Mouse (Mus musculus): Measurements from ENCODE around the gene Mcemp1.

Gene Mcemp1

GRCm38 (mm10) chr8:3674671-3675070 lies 9.1 kb downstream of the Mcemp1 start:
- DNase-seq (ENCODE audit: low spot score) = no peak

- DNase-seq (ENCODE audit: low spot score) = peak; percentile 95
These were observed 10.8 kb downstream of the Mcemp1 start, which contains the start of gene Trappc5 for GRCm38 (mm10) chr8:3676131-3676992. Trappc5 (plus strand) TSS chr8:3676299.

- DNase-seq (ENCODE audit: low spot score) = peak; percentile 48
These were observed 11.5 kb downstream of the Mcemp1 start for GRCm38 (mm10) chr8:3676993-3677579.

GRCm38 (mm10) chr8:3678831-3679230 lies 13.3 kb downstream of the Mcemp1 start:
- no peak for DNase-seq (ENCODE audit: low spot score)

- no peak for DNase-seq (ENCODE audit: low spot score)
These were observed 13.7 kb downstream of the Mcemp1 start for GRCm38 (mm10) chr8:3679236-3679635.

- DNase-seq (ENCODE audit: low spot score) = no peak
These were observed 14.1 kb downstream of the Mcemp1 start for GRCm38 (mm10) chr8:3679656-3680055.

GRCm38 (mm10) chr8:3682435-3682834 lies 16.9 kb downstream of the Mcemp1 start:
- no peak for DNase-seq (ENCODE audit: low spot score)

- no peak for DNase-seq (ENCODE audit: low spot score)
These were observed 18.0 kb downstream of the Mcemp1 start for GRCm38 (mm10) chr8:3683408-3684176.

GRCm38 (mm10) chr8:3684530-3684929 lies 19.0 kb downstream of the Mcemp1 start:
- no peak for DNase-seq (ENCODE audit: low spot score)

- DNase-seq (ENCODE audit: low spot score) = no peak
These were observed 19.9 kb downstream of the Mcemp1 start for GRCm38 (mm10) chr8:3685422-3685821.

GRCm38 (mm10) chr8:3687537-3687936 lies 22.0 kb downstream of the Mcemp1 start:
- DNase-seq (ENCODE audit: low spot score) = no peak

GRCm38 (mm10) chr8:3690774-3691173 lies 25.2 kb downstream of the Mcemp1 start:
- no peak for DNase-seq (ENCODE audit: low spot score)

GRCm38 (mm10) chr8:3694121-3694520 lies 28.6 kb downstream of the Mcemp1 start, which contains the start of gene Fcer2a:
Fcer2a (minus strand) TSS chr8:3694175.
- no peak for DNase-seq (ENCODE audit: low spot score)

GRCm38 (mm10) chr8:3701491-3701890 lies 35.9 kb downstream of the Mcemp1 start:
- DNase-seq (ENCODE audit: low spot score) = no peak

GRCm38 (mm10) chr8:3705711-3706110 lies 40.2 kb downstream of the Mcemp1 start:
- DNase-seq (ENCODE audit: low spot score) = peak; percentile 13

GRCm38 (mm10) chr8:3707611-3708010 lies 42.1 kb downstream of the Mcemp1 start:
- DNase-seq (ENCODE audit: low spot score) = no peak

- no peak for DNase-seq (ENCODE audit: low spot score)
These were observed 44.8 kb downstream of the Mcemp1 start for GRCm38 (mm10) chr8:3710312-3710711.

- no peak for DNase-seq (ENCODE audit: low spot score)
These were observed 46.1 kb downstream of the Mcemp1 start for GRCm38 (mm10) chr8:3711646-3712045.

GRCm38 (mm10) chr8:3717321-3717954 lies 51.9 kb downstream of the Mcemp1 start:
- DNase-seq (ENCODE audit: low spot score) = no peak

GRCm38 (mm10) chr8:3718559-3718958 lies 53.0 kb downstream of the Mcemp1 start:
- peak; percentile 68 for DNase-seq (ENCODE audit: low spot score)
